Mouse (Mus musculus): ENCODE measurements at regions not wholly inside any gene's neighbourhood (a gene's known extent, or its start where the extent isn't known, plus 50 kb on each side); places are given as distances from the start of the nearest gene placed in this dataset.
A peak's percentile ranks its signal among the peaks of the same experiment; 100 is the strongest.

GRCm38 (mm10) chr15:30029257-30029899, 143.0 kb upstream of the Ctnnd2 start:
- TF ChIP-seq CTCF (IDR thresholded peaks at IDR 0.05; ENCODE audit: insufficient read depth, low read length): peak; percentile 31; the same call in 1 of the 2 replicates
- TF ChIP-seq POLR2A (IDR thresholded peaks at IDR 0.05; ENCODE audit: borderline replicate concordance, extremely low read depth, low read depth, low read length): no peak
- no peak overlapping the region for H3K4me3 ChIP-seq (replicated peaks; ENCODE audit: extremely low read depth, low read depth, low read length)
- whole genome bisulfite sequencing: 55% methylated on average over 4 of the region's 4 CpGs
- peak; percentile 41 for DNase-seq
- H3K4me1 ChIP-seq (ENCODE audit: control insufficient read depth, insufficient read depth, low read length): no peaks in the 10 kb centered on the region

GRCm38 (mm10) chr15:30035367-30035766, 137.0 kb upstream of the Ctnnd2 start:
- WGBS: 92% methylated on average over 2 of the region's 2 CpGs
- Histone ChIP-seq H3K4me1 (ENCODE audit: control insufficient read depth, insufficient read depth, low read length) (no peaks in the 10 kb centered on the region), H3K4me3 (replicated peaks; ENCODE audit: extremely low read depth, low read depth, low read length) (no peak overlapping the region)
- no peak for TF ChIP-seq POLR2A (IDR thresholded peaks at IDR 0.05; ENCODE audit: borderline replicate concordance, extremely low read depth, low read depth, low read length)
- TF ChIP-seq CTCF (IDR thresholded peaks at IDR 0.05; ENCODE audit: insufficient read depth, low read length): no peak
- no peak for DNase-seq

GRCm38 (mm10) chr15:30050851-30051250, 121.5 kb upstream of the Ctnnd2 start:
- peak; percentile 5 for DNase-seq
- WGBS: 44% methylated on average over 5 of the region's 5 CpGs
- Histone ChIP-seq H3K4me3 (replicated peaks; ENCODE audit: extremely low read depth, low read depth, low read length) (no peak overlapping the region), H3K4me1 (ENCODE audit: control insufficient read depth, insufficient read depth, low read length) (no peaks in the 10 kb centered on the region)
- TF ChIP-seq POLR2A (IDR thresholded peaks at IDR 0.05; ENCODE audit: borderline replicate concordance, extremely low read depth, low read depth, low read length): no peak
- TF ChIP-seq CTCF (IDR thresholded peaks at IDR 0.05; ENCODE audit: insufficient read depth, low read length): no peak

GRCm38 (mm10) chr15:30059808-30060207, 112.6 kb upstream of the Ctnnd2 start:
- DNase-seq: no peak
- TF ChIP-seq POLR2A (IDR thresholded peaks at IDR 0.05; ENCODE audit: borderline replicate concordance, extremely low read depth, low read depth, low read length) (no peak), CTCF (IDR thresholded peaks at IDR 0.05; ENCODE audit: insufficient read depth, low read length) (no peak)
- H3K4me3 ChIP-seq (replicated peaks; ENCODE audit: extremely low read depth, low read depth, low read length): no peak overlapping the region
- WGBS: 69% methylated on average over 7 of the region's 7 CpGs
- no peaks in the 10 kb centered on the region for H3K4me1 ChIP-seq (ENCODE audit: control insufficient read depth, insufficient read depth, low read length)

GRCm38 (mm10) chr15:30060505-30061342, 111.7 kb upstream of the Ctnnd2 start:
- no peak overlapping the region for H3K4me3 ChIP-seq (replicated peaks; ENCODE audit: extremely low read depth, low read depth, low read length)
- DNase-seq: no peak
- H3K4me1 ChIP-seq (ENCODE audit: control insufficient read depth, insufficient read depth, low read length): no peaks in the 10 kb centered on the region
- 71% methylated on average over 3 of the region's 3 CpGs for WGBS
- TF ChIP-seq CTCF (IDR thresholded peaks at IDR 0.05; ENCODE audit: insufficient read depth, low read length) (no peak), POLR2A (IDR thresholded peaks at IDR 0.05; ENCODE audit: borderline replicate concordance, extremely low read depth, low read depth, low read length) (no peak)

- DNase-seq: no peak
- 65% methylated on average over 2 of the region's 2 CpGs for WGBS
- no peaks in the 10 kb centered on the region for H3K4me1 ChIP-seq (ENCODE audit: control insufficient read depth, insufficient read depth, low read length)
- no peak overlapping the region for H3K4me3 ChIP-seq (replicated peaks; ENCODE audit: extremely low read depth, low read depth, low read length)
- TF ChIP-seq CTCF (IDR thresholded peaks at IDR 0.05; ENCODE audit: insufficient read depth, low read length) (no peak), POLR2A (IDR thresholded peaks at IDR 0.05; ENCODE audit: borderline replicate concordance, extremely low read depth, low read depth, low read length) (no peak)
Measured at GRCm38 (mm10) chr15:30071668-30072067, 100.7 kb upstream of the Ctnnd2 start.

GRCm38 (mm10) chr15:30072301-30072700, 100.1 kb upstream of the Ctnnd2 start:
- no peak overlapping the region for H3K4me3 ChIP-seq (replicated peaks; ENCODE audit: extremely low read depth, low read depth, low read length)
- H3K4me1 ChIP-seq (ENCODE audit: control insufficient read depth, insufficient read depth, low read length): no peaks in the 10 kb centered on the region
- TF ChIP-seq POLR2A (IDR thresholded peaks at IDR 0.05; ENCODE audit: borderline replicate concordance, extremely low read depth, low read depth, low read length): no peak
- TF ChIP-seq CTCF (IDR thresholded peaks at IDR 0.05; ENCODE audit: insufficient read depth, low read length): no peak
- DNase-seq: no peak
- 51% methylated on average over 1 of the region's 1 CpGs for WGBS

- no peaks in the 10 kb centered on the region for H3K4me1 ChIP-seq (ENCODE audit: control insufficient read depth, insufficient read depth, low read length)
- TF ChIP-seq CTCF (IDR thresholded peaks at IDR 0.05; ENCODE audit: insufficient read depth, low read length) (no peak), POLR2A (IDR thresholded peaks at IDR 0.05; ENCODE audit: borderline replicate concordance, extremely low read depth, low read depth, low read length) (no peak)
- WGBS: 88% methylated on average over 6 of the region's 6 CpGs
- no peak overlapping the region for H3K4me3 ChIP-seq (replicated peaks; ENCODE audit: extremely low read depth, low read depth, low read length)
- DNase-seq: no peak
Measured at GRCm38 (mm10) chr15:30087120-30087519, 85.3 kb upstream of the Ctnnd2 start.

- 65% methylated on average over 3 of the region's 3 CpGs for WGBS
- Histone ChIP-seq H3K4me1 (ENCODE audit: control insufficient read depth, insufficient read depth, low read length) (no peaks in the 10 kb centered on the region), H3K4me3 (replicated peaks; ENCODE audit: extremely low read depth, low read depth, low read length) (no peak overlapping the region)
- TF ChIP-seq CTCF (IDR thresholded peaks at IDR 0.05; ENCODE audit: insufficient read depth, low read length) (no peak), POLR2A (IDR thresholded peaks at IDR 0.05; ENCODE audit: borderline replicate concordance, extremely low read depth, low read depth, low read length) (no peak)
- no peak for DNase-seq
Measured at GRCm38 (mm10) chr15:30122061-30122460, 50.3 kb upstream of the Ctnnd2 start.

Measured in lung, adult 2 months (tissue).